ENCODE assay signal across 9 mouse cellular contexts in the genomic region with DNA sequence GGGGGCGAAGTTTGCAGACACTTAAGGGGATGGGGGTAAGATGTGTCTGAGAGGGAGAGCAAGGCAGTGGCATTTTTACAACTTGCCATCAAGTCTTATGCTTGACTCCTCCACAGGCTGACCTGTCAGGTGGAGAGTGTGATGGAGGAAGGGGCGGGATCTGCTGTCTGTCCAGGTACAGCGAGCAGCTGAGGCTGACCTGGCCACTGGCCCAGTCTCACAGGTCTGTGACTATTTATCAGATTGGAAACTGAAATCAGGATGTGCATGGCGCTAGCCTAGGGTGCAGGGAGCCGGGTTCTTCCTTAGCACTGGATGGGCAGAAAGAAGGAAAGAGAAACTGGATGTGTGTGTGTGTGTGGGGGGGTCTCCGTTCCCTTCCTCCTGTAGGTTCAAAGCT. TPM values are rescaled to one million over a fixed set of nuclear protein-coding genes. Genes with fewer than 3 reads are reported as not detected.
DNase-seq lines count a peak whose midpoint lies in the region; ATAC-seq and TF ChIP-seq lines count a peak whose summit lies in the region.
"Had no signal": no experiment of that assay in that cellular context is flagged by ENCODE, and none has a peak within 500 bp of the region (broad histone marks: within the 10 kb centered on the region; RNA-seq: fewer than 3 reads in every experiment).

No protein-coding gene starts in this region.

- H3K9me3 ChIP-seq in liver, embryonic 13.5 days (replicated peaks): no peaks in the 10 kb centered on the region
- H3K9me3 ChIP-seq: hindbrain, embryonic 10.5 days had no signal

- 33% methylated on average over 6 of the region's 6 CpGs for WGBS in kidney, adult 2 months
- WGBS in liver, embryonic 13.5 days (ENCODE audit: insufficient replicate concordance): 66% methylated on average over 6 of the region's 6 CpGs

- H3K27ac ChIP-seq in kidney, adult 2 months (ENCODE audit: insufficient read depth, low read depth, low read length): no peak overlapping the region
- H3K27ac ChIP-seq in bone marrow macrophage, adult 2 months (ENCODE audit: insufficient read depth, low read depth, low read length): no peak overlapping the region
- no peak overlapping the region for H3K27ac ChIP-seq in liver, embryonic 13.5 days
- H3K27ac ChIP-seq: hindbrain, embryonic 10.5 days had no signal

- H3K36me3 ChIP-seq in kidney, adult 2 months (ENCODE audit: control insufficient read depth, insufficient read depth, low read length): no peaks in the 10 kb centered on the region
- peaks cover 6% of the 10 kb centered on the region for H3K36me3 ChIP-seq in liver, embryonic 13.5 days
- H3K36me3 ChIP-seq: hindbrain, embryonic 10.5 days had no signal

- no peaks in the 10 kb centered on the region for H3K27me3 ChIP-seq in kidney, adult 2 months (replicated peaks; ENCODE audit: control insufficient read depth, insufficient read depth, low read length)
- peaks cover 17% of the 10 kb centered on the region for H3K27me3 ChIP-seq in liver, embryonic 13.5 days

- H3K4me2 ChIP-seq in liver, embryonic 13.5 days: peak overlapping the region; percentile 95

- no peak for TF ChIP-seq POLR2A in kidney, adult 2 months (IDR thresholded peaks at IDR 0.05; ENCODE audit: low read depth, low read length)
- TF ChIP-seq POLR2A in bone marrow macrophage, adult 2 months (IDR thresholded peaks at IDR 0.05; ENCODE audit: borderline replicate concordance, low read depth, low read length): no peak

- TF ChIP-seq CTCF in kidney, adult 2 months (conservative IDR thresholded peaks at IDR 0.05; ENCODE audit: insufficient read depth, insufficient read length, low read depth, low read length): no peak
- TF ChIP-seq CTCF in bone marrow macrophage, adult 2 months (IDR thresholded peaks at IDR 0.05; ENCODE audit: low read depth, low read length): no peak

- H3K4me1 ChIP-seq in kidney, adult 2 months (ENCODE audit: control insufficient read depth, insufficient read depth, low read length): peaks cover 12% of the 10 kb centered on the region
- H3K4me1 ChIP-seq in bone marrow macrophage, adult 2 months (ENCODE audit: control insufficient read depth, insufficient read depth, low read length): peaks cover 24% of the 10 kb centered on the region
- peaks cover 63% of the 10 kb centered on the region for H3K4me1 ChIP-seq in liver, embryonic 13.5 days (replicated peaks)

- peak overlapping the region; percentile 86 for H3K4me3 ChIP-seq in kidney, adult 2 months (ENCODE audit: insufficient read depth, low read depth, low read length)
- peak overlapping the region; percentile 92 for H3K4me3 ChIP-seq in bone marrow macrophage, adult 2 months (ENCODE audit: insufficient read depth, low read length)
- H3K4me3 ChIP-seq in liver, embryonic 13.5 days (replicated peaks): peak overlapping the region; percentile 81

- no peak for ATAC-seq in liver, embryonic 13.5 days (ENCODE audit: low read depth)
- ATAC-seq in activated CD4-positive, CD25-positive, alpha-beta regulatory T cell, adult 4 months: no peak
- ATAC-seq: forebrain, postnatal 0 days had no signal

- DNase-seq in kidney, adult 2 months: no peak
- DNase-seq in kidney, adult 8-10 months: no peak
- DNase-seq in 3T3-L1 (ENCODE audit: low read depth, low spot score): peak; percentile 12
- DNase-seq in liver, embryonic 13.5 days: no peak
- DNase-seq in frontal cortex, adult 2 months (ENCODE audit: extremely low spot score in 1 of 2, low spot score in 1 of 2): no peak
- DNase-seq: forebrain, postnatal 0 days had no signal

- H3K9ac ChIP-seq in liver, embryonic 13.5 days: peak overlapping the region; percentile 82; the same call in 1 of the 2 replicates
- H3K9ac ChIP-seq: forebrain, postnatal 0 days had no signal

RNA-seq across cellular contexts. Expression of a gene that starts 1.3 kb away (rescaled TPM):
- 15.0 and 18.5 TPM in 2 replicates for polyA plus RNA-seq in kidney, adult 2 months (2012; rRNA removed)
- 181 and 187 TPM in 2 replicates for polyA plus RNA-seq in bone marrow macrophage, adult 2 months (2012; ENCODE audit: insufficient read depth, insufficient read length, missing spikeins)
- polyA plus RNA-seq in liver, embryonic 13.5 days (2015; fragmentation: Nextera tagmentation; extraction: Ambion mirVana): 3.1 and 3.2 TPM in 2 replicates
- 10 to 100 TPM; 43.2 to 52.8 TPM for polyA plus RNA-seq in activated CD4-positive, CD25-positive, alpha-beta regulatory T cell, adult 4 months (2017; shearing (Covaris generic))
- 8.9 and 9.1 TPM in 2 replicates for polyA plus RNA-seq in frontal cortex, adult 2 months (2012; rRNA removed)

RNA-seq across cellular contexts. Expression of a gene that starts 38.9 kb away (rescaled TPM):
- polyA plus RNA-seq in kidney, adult 2 months (2012; rRNA removed): 13.0 and 27.9 TPM in 2 replicates
- 50.6 and 63.4 TPM in 2 replicates for polyA plus RNA-seq in bone marrow macrophage, adult 2 months (2012; ENCODE audit: insufficient read depth, insufficient read length, missing spikeins)
- 1.4 and 1.8 TPM in 2 replicates for polyA plus RNA-seq in liver, embryonic 13.5 days (2015; fragmentation: Nextera tagmentation; extraction: Ambion mirVana)
- 10 to 100 TPM in 1 of 2 experiments, 1 to 10 TPM in 1; 8.5 to 17.3 TPM for polyA plus RNA-seq in activated CD4-positive, CD25-positive, alpha-beta regulatory T cell, adult 4 months (2017; shearing (Covaris generic))
- 5.9 and 6.6 TPM in 2 replicates for polyA plus RNA-seq in frontal cortex, adult 2 months (2012; rRNA removed)

RNA-seq across cellular contexts. Expression of a gene that starts 38.9 kb away (rescaled TPM):
- polyA plus RNA-seq in kidney, adult 2 months (2012; rRNA removed): 24.8 and 28.8 TPM in 2 replicates
- 39.6 and 41.9 TPM in 2 replicates for polyA plus RNA-seq in bone marrow macrophage, adult 2 months (2012; ENCODE audit: insufficient read depth, insufficient read length, missing spikeins)
- polyA plus RNA-seq in liver, embryonic 13.5 days (2015; fragmentation: Nextera tagmentation; extraction: Ambion mirVana): 2.2 and 2.7 TPM in 2 replicates
- 10 to 100 TPM in 1 of 2 experiments, 1 to 10 TPM in 1; 7.4 to 13.7 TPM for polyA plus RNA-seq in activated CD4-positive, CD25-positive, alpha-beta regulatory T cell, adult 4 months (2017; shearing (Covaris generic))
- polyA plus RNA-seq in frontal cortex, adult 2 months (2012; rRNA removed): 5.0 and 5.8 TPM in 2 replicates
